Mouse (Mus musculus) hindbrain, postnatal 0 days (tissue): ENCODE measurements around the gene Sbf1. TPM values are rescaled to one million over a fixed set of nuclear protein-coding genes. Genes with fewer than 3 reads are reported as not detected.
A peak's percentile ranks its signal among the peaks of the same experiment; 100 is the strongest.

ENCODE experiments used
- ATAC-seq: fragments of 200-750 bp; cut with Nextera tagmentation; 2 replicates; pipeline ENCODE4 v1.8.0; 2017; ENCODE audit warnings: mild to moderate bottlenecking, moderate TSS enrichment, moderate library complexity
- DNase-seq: peaks from one replicate; pipeline ENCODE4 v3.0.0-alpha.2; 2015; ENCODE audit warnings: low spot score
- H3K27ac ChIP-seq: fragments of 300-500 bp; sonication (generic); 2 replicates; pipeline ENCODE4 v1.5.1; 2014; ENCODE audit warnings: mild to moderate bottlenecking
- H3K27me3 ChIP-seq: fragments of 300-500 bp; sonication (generic); 2 replicates; pipeline ENCODE4 v1.6.1; 2014; ENCODE audit warnings: low read length, mixed read lengths; ENCODE audit not compliant: insufficient read depth
- H3K36me3 ChIP-seq: fragments of 300-500 bp; sonication (generic); 2 replicates; pipeline ENCODE4 v1.6.1; 2014; ENCODE audit warnings: low read length, mixed read lengths; ENCODE audit not compliant: insufficient read depth
- H3K4me1 ChIP-seq: fragments of 300-500 bp; sonication (generic); 2 replicates; pipeline ENCODE4 v1.6.1; 2014; ENCODE audit warnings: antibody characterized with exemption, low read length, mixed read lengths; ENCODE audit not compliant: insufficient read depth
- H3K4me2 ChIP-seq: fragments of 300-500 bp; sonication (generic); 2 replicates; pipeline ENCODE4 v1.6.1; 2014; ENCODE audit warnings: low read depth, mild to moderate bottlenecking, low read length, moderate library complexity, mixed read lengths
- H3K4me3 ChIP-seq: fragments of 300-500 bp; sonication (generic); 2 replicates; pipeline ENCODE4 v1.5.1; 2014; ENCODE audit warnings: low read length
- H3K9ac ChIP-seq: fragments of 300-500 bp; sonication (generic); replicated peaks from 2 replicates; pipeline ENCODE4 v1.6.1; 2014; ENCODE audit warnings: mild to moderate bottlenecking, low read length, moderate library complexity, mixed read lengths
- H3K9me3 ChIP-seq: fragments of 300-500 bp; sonication (generic); 2 replicates; pipeline ENCODE4 v1.6.1; 2016; ENCODE audit warnings: low read length, mixed read lengths
- CTCF ChIP-seq: IDR thresholded peaks from 2 replicates; pipeline ENCODE4 v1.5.1; 2016; ENCODE audit warnings: antibody characterized with exemption, control low read depth, low read depth
- WGBS: fragments of 180-500 bp; shearing (Covaris S2); extraction: QIAGEN DNeasy Blood & Tissue Kit; methylation state at CpG from one replicate; pipeline ENCODE4 v1.1.7; 2014; 5-methylcytosine and 5-hydroxymethylcytosine counted together
- polyA plus RNA-seq: library from polyadenylated mRNA; unstranded; fragments of >200 nt; fragmentation: Nextera tagmentation; extraction: Ambion mirVana; gene quantifications from 2 replicates; pipeline ENCODE4 v1.2.1, GENCODE M21; 2015
- total RNA-seq: library from RNA; depleted of rRNA; stranded (reverse); fragments of >200 nt; gene quantifications from 2 replicates; pipeline ENCODE4 v1.2.3, GENCODE M21; 2014

Sbf1 gene
- total and polyA plus RNA-seq, 2 experiments from 2014 or later: 69.5 to 324 TPM

DNA sequence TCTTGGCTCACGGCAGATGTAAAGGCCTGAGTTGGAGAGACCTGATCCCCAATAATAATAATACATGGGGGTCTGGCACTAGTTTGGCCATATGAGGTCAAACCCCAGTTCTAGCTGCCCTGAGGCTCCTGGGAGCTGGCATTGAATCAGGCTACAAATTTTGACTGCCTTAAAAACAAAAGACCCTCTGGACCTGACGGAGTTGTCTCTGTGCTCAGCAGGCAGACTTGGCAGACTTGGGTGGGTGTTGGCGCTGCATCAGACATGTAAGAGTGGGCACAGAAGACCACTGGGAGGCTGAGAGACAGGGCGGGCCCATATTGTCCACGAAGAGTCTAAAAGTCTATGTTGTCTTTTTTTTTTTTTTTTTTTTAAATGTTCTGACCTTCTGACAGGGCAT is 28.5 kb downstream of the Sbf1 start:
- DNase-seq (no peak), ATAC-seq (no peak)
- Histone ChIP-seq H3K27ac (no peak overlapping the region), H3K4me1 (no peaks in the 10 kb centered on the region), H3K4me3 (no peak overlapping the region), H3K9me3 (no peaks in the 10 kb centered on the region), H3K36me3 (peaks cover 60% of the 10 kb centered on the region), H3K27me3 (no peaks in the 10 kb centered on the region), H3K4me2 (no peak overlapping the region), H3K9ac (no peak overlapping the region)
- 66% methylated on average over 5 of the region's 5 CpGs for WGBS
- TF ChIP-seq CTCF: no peak

DNA sequence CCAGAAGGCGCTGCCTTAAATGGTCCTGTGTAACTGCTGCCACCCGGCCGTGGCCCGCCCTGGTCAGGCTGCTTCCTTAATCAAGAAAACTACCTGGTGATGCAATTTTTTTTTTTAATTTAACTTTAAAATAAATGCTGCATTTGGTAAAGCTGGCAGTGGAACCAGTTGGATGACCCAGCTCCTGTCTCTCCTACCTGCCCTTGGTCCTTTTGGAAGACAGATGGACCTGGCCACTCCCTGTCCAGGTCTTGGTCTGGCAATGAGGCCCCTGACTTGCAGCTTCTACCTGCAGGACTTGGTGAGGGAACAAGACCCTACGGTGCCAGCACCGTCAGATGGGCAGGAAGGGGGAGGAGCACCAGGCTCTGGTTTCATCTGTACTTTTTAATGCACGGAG is 29.0 kb downstream of the Sbf1 start:
- no peaks in the 10 kb centered on the region for H3K4me1 ChIP-seq
- H3K4me3 ChIP-seq: no peak overlapping the region
- no peaks in the 10 kb centered on the region for H3K27me3 ChIP-seq
- no peaks in the 10 kb centered on the region for H3K9me3 ChIP-seq
- H3K27ac ChIP-seq: no peak overlapping the region
- no peak overlapping the region for H3K4me2 ChIP-seq
- H3K9ac ChIP-seq: no peak overlapping the region
- DNase-seq: no peak
- no peak for TF ChIP-seq CTCF
- ATAC-seq: no peak
- peaks cover 61% of the 10 kb centered on the region for H3K36me3 ChIP-seq
- WGBS: 78% methylated on average over 7 of the region's 7 CpGs

DNA sequence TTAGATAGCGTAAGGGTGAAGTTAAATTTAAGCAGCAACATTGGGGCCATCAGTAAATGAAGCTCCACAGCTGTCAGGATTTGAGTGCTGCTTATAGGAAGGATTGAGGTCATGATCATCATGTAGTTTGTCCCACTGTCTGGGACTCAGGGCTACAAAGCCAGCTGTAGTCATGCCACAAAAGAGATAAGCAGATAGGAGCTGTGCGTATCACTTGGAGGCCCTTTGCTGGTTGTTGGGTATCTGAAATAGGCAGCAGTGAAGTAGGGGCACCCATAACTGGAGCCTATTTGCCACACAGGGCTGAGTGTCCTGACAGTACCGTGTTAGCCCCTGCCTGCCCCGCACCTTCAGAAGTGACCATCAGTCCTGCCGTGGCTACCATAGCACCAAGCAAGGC is 29.6 kb downstream of the Sbf1 start:
- Histone ChIP-seq H3K9me3 (no peaks in the 10 kb centered on the region), H3K4me3 (no peak overlapping the region), H3K36me3 (peaks cover 63% of the 10 kb centered on the region), H3K4me1 (no peaks in the 10 kb centered on the region), H3K27ac (0 out of 2 replicates have a peak overlapping the region, but pooled peaks have one; percentile 11), H3K27me3 (no peaks in the 10 kb centered on the region), H3K4me2 (no peak overlapping the region), H3K9ac (no peak overlapping the region)
- WGBS: 94% methylated on average over 5 of the region's 5 CpGs
- TF ChIP-seq CTCF: no peak
- DNase-seq: no peak
- ATAC-seq: no peak

DNA sequence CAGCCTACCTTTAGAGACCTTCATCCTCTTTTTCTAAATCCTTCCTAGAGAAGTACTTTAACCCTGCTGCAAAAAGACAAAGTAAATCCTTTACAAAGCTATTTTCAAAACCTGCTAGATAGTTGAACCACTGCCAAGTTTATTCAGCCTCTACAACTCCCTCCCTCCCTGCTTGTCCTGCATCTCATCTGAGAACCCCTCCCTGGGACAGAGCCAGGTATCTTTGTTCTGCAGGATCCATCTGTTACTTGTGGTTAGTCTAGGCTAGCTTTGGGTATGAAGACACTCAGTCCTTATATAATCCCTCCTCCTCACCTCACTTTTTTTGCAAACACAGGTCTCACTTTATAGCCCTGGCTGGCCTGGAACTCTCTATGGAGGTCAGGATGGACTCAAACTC is 30.1 kb downstream of the Sbf1 start:
- DNase-seq: no peak
- H3K4me2 ChIP-seq: no peak overlapping the region
- no peak for TF ChIP-seq CTCF
- no peaks in the 10 kb centered on the region for H3K27me3 ChIP-seq
- no peaks in the 10 kb centered on the region for H3K4me1 ChIP-seq
- H3K4me3 ChIP-seq: no peak overlapping the region
- no peak for ATAC-seq
- no peaks in the 10 kb centered on the region for H3K9me3 ChIP-seq
- 0 out of 2 replicates have a peak overlapping the region, but pooled peaks have one; percentile 11 for H3K27ac ChIP-seq
- no peak overlapping the region for H3K9ac ChIP-seq
- H3K36me3 ChIP-seq: peaks cover 65% of the 10 kb centered on the region

DNA sequence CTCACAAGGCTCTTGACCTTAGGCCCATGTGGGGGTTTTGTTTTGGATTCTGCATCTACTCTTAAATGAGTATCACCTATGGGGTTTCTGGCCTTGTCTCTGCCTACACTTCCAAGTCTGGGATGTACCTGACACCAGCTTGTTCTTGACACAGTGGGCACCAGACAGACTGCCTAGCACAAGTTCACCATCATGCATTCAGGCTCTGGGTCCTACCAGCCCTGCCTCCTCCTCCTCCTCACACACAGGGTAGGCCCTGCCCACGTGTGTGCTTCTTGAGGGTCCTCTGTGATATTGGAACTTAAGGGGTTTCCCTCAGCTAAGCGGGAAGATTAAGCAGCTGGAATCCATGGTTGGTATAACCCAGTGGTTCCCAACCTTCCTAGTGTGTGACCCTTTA is 31.0 kb downstream of the Sbf1 start:
- DNase-seq (no peak), ATAC-seq (no peak)
- Histone ChIP-seq H3K4me1 (no peaks in the 10 kb centered on the region), H3K27ac (no peak overlapping the region), H3K27me3 (no peaks in the 10 kb centered on the region), H3K9ac (no peak overlapping the region), H3K4me3 (no peak overlapping the region), H3K9me3 (no peaks in the 10 kb centered on the region), H3K36me3 (peaks cover 65% of the 10 kb centered on the region), H3K4me2 (no peak overlapping the region)
- no peak for TF ChIP-seq CTCF
- WGBS: 88% methylated on average over 2 of the region's 2 CpGs

DNA sequence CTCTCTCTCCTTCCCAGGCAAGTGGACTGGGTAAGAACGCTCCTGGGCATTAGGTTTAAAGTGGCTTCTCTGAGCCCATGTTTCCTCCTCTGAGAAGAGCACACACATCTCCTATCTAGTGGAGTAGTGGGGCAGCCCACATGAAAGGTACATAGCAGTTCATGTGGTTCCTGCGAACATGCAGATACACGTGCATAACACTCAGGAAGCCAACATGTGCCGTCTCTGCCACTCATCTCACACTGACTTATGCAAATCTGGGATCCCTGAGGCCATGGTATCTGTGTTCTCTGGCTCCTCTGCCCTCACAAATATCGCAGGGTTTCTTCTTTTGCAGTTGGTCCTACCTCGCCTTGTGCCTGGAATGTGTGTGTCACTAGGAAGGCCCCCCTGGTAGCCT is 32.6 kb downstream of the Sbf1 start:
- no peak overlapping the region for H3K27ac ChIP-seq
- H3K36me3 ChIP-seq: peaks cover 59% of the 10 kb centered on the region
- WGBS: 76% methylated on average over 6 of the region's 6 CpGs

DNA sequence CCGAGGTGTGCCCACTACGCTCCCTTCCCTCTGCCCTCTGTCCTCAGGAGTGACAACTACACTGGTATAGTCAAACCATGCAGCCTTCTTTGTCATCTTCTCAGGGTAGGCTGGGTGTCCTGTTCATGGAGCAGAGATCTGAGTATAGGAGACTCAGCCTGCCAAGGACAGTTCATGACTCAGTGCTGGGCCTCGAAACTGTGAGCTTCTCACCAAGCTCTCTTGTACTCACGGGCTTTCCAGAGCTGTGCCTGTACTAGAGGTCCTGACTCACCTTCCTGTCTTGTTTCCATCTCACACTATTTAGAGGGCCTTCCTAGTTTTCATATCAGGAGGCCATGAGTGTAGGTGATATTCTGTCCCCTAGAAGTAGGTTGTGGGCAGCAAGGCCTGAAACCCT is 37.7 kb downstream of the Sbf1 start:
- H3K9ac ChIP-seq: no peak overlapping the region
- H3K36me3 ChIP-seq: peaks cover 80% of the 10 kb centered on the region
- no peak overlapping the region for H3K27ac ChIP-seq
- no peak overlapping the region for H3K4me2 ChIP-seq
- no peak overlapping the region for H3K4me3 ChIP-seq
- no peaks in the 10 kb centered on the region for H3K4me1 ChIP-seq
- no peak for ATAC-seq
- DNase-seq: no peak
- no peaks in the 10 kb centered on the region for H3K9me3 ChIP-seq
- 95% methylated on average over 4 of the region's 4 CpGs for WGBS
- no peak for TF ChIP-seq CTCF
- H3K27me3 ChIP-seq: no peaks in the 10 kb centered on the region

More for the DNA sequence above, 32.6 kb downstream of the Sbf1 start:
- H3K4me1 ChIP-seq: no peaks in the 10 kb centered on the region
- no peak overlapping the region for H3K4me2 ChIP-seq
- no peak overlapping the region for H3K9ac ChIP-seq
- no peaks in the 10 kb centered on the region for H3K9me3 ChIP-seq
- no peak for DNase-seq
- H3K4me3 ChIP-seq: no peak overlapping the region
- no peak for ATAC-seq
- H3K27me3 ChIP-seq: no peaks in the 10 kb centered on the region
- no peak for TF ChIP-seq CTCF
